Mouse (Mus musculus) olfactory bulb, adult 2 months (tissue): ENCODE results near the gene Esr2.

ENCODE experiments used
- CTCF ChIP-seq: fragments of 200-500 bp; IDR thresholded peaks from 2 replicates; pipeline ENCODE4 v1.5.1; 2012; ENCODE audit warnings: low read depth, mild to moderate bottlenecking, low read length, moderate library complexity; ENCODE audit not compliant: insufficient read depth
- POLR2A ChIP-seq: fragments of 200-500 bp; IDR thresholded peaks from 2 replicates; pipeline ENCODE4 v1.6.1; 2012; ENCODE audit warnings: mild to moderate bottlenecking, low read depth, low read length, moderate library complexity; ENCODE audit not compliant: insufficient read depth

DNA sequence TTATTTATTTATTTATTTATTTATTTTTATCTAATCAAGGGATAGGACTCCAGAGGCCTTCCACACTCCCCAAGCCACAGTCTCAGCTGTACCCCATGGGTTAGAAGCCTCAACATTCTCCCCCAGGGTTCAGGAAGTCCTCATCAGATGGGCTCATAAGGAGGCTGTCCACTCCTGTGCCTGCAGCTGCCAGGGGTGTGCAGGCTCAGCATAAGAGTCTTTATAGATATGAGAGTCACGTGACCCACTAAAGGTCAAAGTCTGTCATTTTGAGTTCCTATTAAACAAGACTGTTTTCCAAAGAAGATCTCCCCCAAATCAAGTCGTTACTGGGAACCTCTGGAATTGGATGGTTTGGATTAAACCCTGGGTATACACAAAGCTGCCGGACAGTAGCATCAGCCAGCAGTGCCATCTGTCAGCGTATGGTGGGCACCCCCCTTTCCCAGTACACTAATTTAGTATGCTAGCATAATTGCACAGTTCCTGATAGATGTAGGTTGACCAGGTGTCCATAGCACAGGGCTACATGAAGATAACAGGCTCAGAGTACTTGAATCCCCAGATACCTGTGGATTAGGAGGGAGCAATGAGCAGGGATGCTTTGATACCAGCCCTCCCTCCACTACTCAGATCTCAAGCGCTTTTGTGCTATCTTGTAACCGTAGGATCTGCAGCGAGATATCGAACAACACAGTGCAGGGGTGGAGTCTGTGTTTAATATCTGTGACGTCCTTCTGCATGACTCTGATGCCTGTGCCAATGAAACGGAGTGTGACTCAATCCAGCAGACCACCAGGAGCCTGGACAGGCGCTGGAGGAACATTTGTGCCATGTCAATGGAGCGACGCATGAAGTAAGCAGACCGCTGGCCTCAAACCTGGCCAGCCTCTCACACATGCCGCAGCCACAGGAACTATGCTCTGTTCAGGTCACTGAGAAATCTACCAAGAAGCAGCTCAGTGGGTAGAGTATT lies 83.2 kb downstream of the Esr2 start:
- no peak for TF ChIP-seq CTCF
- TF ChIP-seq POLR2A, result no peak
